Mouse (Mus musculus) retina, postnatal 1 day (tissue): ENCODE results near the gene Gm21958.
"Not testable (repeated sequence)": the region's sequence is repeated elsewhere in the genome, so short reads cannot be mapped to it uniquely, and the experiment has no call there.

ENCODE experiments used
- DNase-seq: peaks from one replicate; pipeline ENCODE4 v3.0.0-alpha.2; 2012

The Gm21958 gene

GRCm38 (mm10) chr3:54718947-54719346, 4.8 kb upstream of the Gm21958 start:
- DNase-seq, result no peak

GRCm38 (mm10) chr3:54717348-54717747, 3.2 kb upstream of the Gm21958 start:
- DNase-seq, result no peak

- DNase-seq, result no peak
Measured at GRCm38 (mm10) chr3:54715461-54715860, 1.3 kb upstream of the Gm21958 start.

- no peak for DNase-seq
Measured at GRCm38 (mm10) chr3:54708972-54709371, 5.2 kb downstream of the Gm21958 start.

GRCm38 (mm10) chr3:54704106-54704505, 10.0 kb downstream of the Gm21958 start:
- DNase-seq, result not testable (repeated sequence)

- no peak for DNase-seq
Measured at GRCm38 (mm10) chr3:54699759-54700301, 14.3 kb downstream of the Gm21958 start.

- DNase-seq, result no peak
Measured at GRCm38 (mm10) chr3:54693056-54693415, 21.1 kb downstream of the Gm21958 start.

GRCm38 (mm10) chr3:54692202-54693055, 21.7 kb downstream of the Gm21958 start, which contains the start of gene Supt20:
Gene Supt20 (plus strand): TSS chr3:54692807.
- peak; percentile 97 for DNase-seq

- peak; percentile 10 for DNase-seq
Measured at GRCm38 (mm10) chr3:54689091-54689490, 25.1 kb downstream of the Gm21958 start.

GRCm38 (mm10) chr3:54687245-54687644, 26.9 kb downstream of the Gm21958 start:
- no peak for DNase-seq

GRCm38 (mm10) chr3:54685202-54685601, 29.0 kb downstream of the Gm21958 start:
- no peak for DNase-seq

- DNase-seq, result no peak
Measured at GRCm38 (mm10) chr3:54681310-54682204, 32.6 kb downstream of the Gm21958 start.

GRCm38 (mm10) chr3:54676818-54677217, 37.3 kb downstream of the Gm21958 start:
- no peak for DNase-seq

- DNase-seq, result peak; percentile 30
Measured at GRCm38 (mm10) chr3:54672557-54673529, 41.3 kb downstream of the Gm21958 start.

GRCm38 (mm10) chr3:54672111-54672510, 42.0 kb downstream of the Gm21958 start:
- DNase-seq, result no peak

- no peak for DNase-seq
Measured at GRCm38 (mm10) chr3:54669559-54669958, 44.6 kb downstream of the Gm21958 start.

- no peak for DNase-seq
Measured at GRCm38 (mm10) chr3:54668722-54669121, 45.4 kb downstream of the Gm21958 start.

GRCm38 (mm10) chr3:54668141-54668540, 46.0 kb downstream of the Gm21958 start:
- no peak for DNase-seq
